Mouse (Mus musculus): ENCODE data around the gene Dscam. TPM values are rescaled to one million over a fixed set of nuclear protein-coding genes. Genes with fewer than 3 reads are reported as not detected.

Gene Dscam
- total RNA-seq, 1 experiment from 2014 or later = 0.18 TPM

GRCm38 (mm10) chr16:97105266-97105665, 65.3 kb downstream of the Dscam start:
- DNase-seq = no peak

- DNase-seq = no peak
These were observed 67.5 kb downstream of the Dscam start for GRCm38 (mm10) chr16:97103046-97103445.

GRCm38 (mm10) chr16:97100091-97100490, 70.5 kb downstream of the Dscam start:
- DNase-seq = no peak

- DNase-seq = no peak
These were observed 72.0 kb downstream of the Dscam start for GRCm38 (mm10) chr16:97098508-97098907.

GRCm38 (mm10) chr16:97096709-97097108, 73.8 kb downstream of the Dscam start:
- peak; percentile 32 for DNase-seq

GRCm38 (mm10) chr16:97095496-97095895, 75.1 kb downstream of the Dscam start:
- DNase-seq = no peak

- no peak for DNase-seq
These were observed 81.2 kb downstream of the Dscam start for GRCm38 (mm10) chr16:97089339-97089738.

- DNase-seq = no peak
These were observed 86.9 kb downstream of the Dscam start for GRCm38 (mm10) chr16:97083694-97084093.

GRCm38 (mm10) chr16:97075920-97076572, 94.5 kb downstream of the Dscam start:
- DNase-seq = no peak

GRCm38 (mm10) chr16:97075137-97075902, 95.2 kb downstream of the Dscam start:
- no peak for DNase-seq

GRCm38 (mm10) chr16:97073847-97074246, 96.7 kb downstream of the Dscam start:
- no peak for DNase-seq

- DNase-seq = no peak
These were observed 97.9 kb downstream of the Dscam start for GRCm38 (mm10) chr16:97072624-97073023.

- no peak for DNase-seq
These were observed 103.7 kb downstream of the Dscam start for GRCm38 (mm10) chr16:97066856-97067255.

- no peak for DNase-seq
These were observed 108.3 kb downstream of the Dscam start for GRCm38 (mm10) chr16:97062207-97062606.

- no peak for DNase-seq
These were observed 109.2 kb downstream of the Dscam start for GRCm38 (mm10) chr16:97061390-97061789.

- no peak for DNase-seq
These were observed 109.8 kb downstream of the Dscam start for GRCm38 (mm10) chr16:97060736-97061135.

GRCm38 (mm10) chr16:97060276-97060675, 110.3 kb downstream of the Dscam start:
- DNase-seq = no peak

GRCm38 (mm10) chr16:97035271-97035670, 135.3 kb downstream of the Dscam start:
- DNase-seq = no peak

- no peak for DNase-seq
These were observed 137.0 kb downstream of the Dscam start for GRCm38 (mm10) chr16:97033540-97034058.

GRCm38 (mm10) chr16:97027701-97028100, 142.9 kb downstream of the Dscam start:
- peak; percentile 24 for DNase-seq

- DNase-seq = no peak
These were observed 143.7 kb downstream of the Dscam start for GRCm38 (mm10) chr16:97026803-97027202.

GRCm38 (mm10) chr16:97024406-97024805, 146.1 kb downstream of the Dscam start:
- no peak for DNase-seq

GRCm38 (mm10) chr16:97021496-97021895, 149.1 kb downstream of the Dscam start:
- no peak for DNase-seq

GRCm38 (mm10) chr16:97018304-97018703, 152.2 kb downstream of the Dscam start:
- DNase-seq = no peak

Data from adrenal gland, postnatal 25 days (tissue).